Mouse (Mus musculus) ovary, postnatal 36 days (tissue): ENCODE data around the gene Gm5458.
"Not testable (repeated sequence)": the region's sequence is repeated elsewhere in the genome, so short reads cannot be mapped to it uniquely, and the experiment has no call there.

Experiments
- DNase-seq: peaks from one replicate; pipeline ENCODE4 v3.0.0; 2022; ENCODE audit warnings: low spot score, mixed read lengths

Gm5458 gene

GRCm38 (mm10) chr14:19602481-19602880 is at the start of gene Gm5458:
Gm5458 (minus strand) TSS chr14:19602581.
- not testable (repeated sequence) for DNase-seq

GRCm38 (mm10) chr14:19646232-19646631 is 43.9 kb upstream of the Gm5458 start:
- no peak for DNase-seq

GRCm38 (mm10) chr14:19584804-19585667 is 17.3 kb downstream of the Gm5458 start, which contains the start of gene Gm2237:
Gm2237 (minus strand) TSS chr14:19585135.
- peak; percentile 18 for DNase-seq

DNA sequence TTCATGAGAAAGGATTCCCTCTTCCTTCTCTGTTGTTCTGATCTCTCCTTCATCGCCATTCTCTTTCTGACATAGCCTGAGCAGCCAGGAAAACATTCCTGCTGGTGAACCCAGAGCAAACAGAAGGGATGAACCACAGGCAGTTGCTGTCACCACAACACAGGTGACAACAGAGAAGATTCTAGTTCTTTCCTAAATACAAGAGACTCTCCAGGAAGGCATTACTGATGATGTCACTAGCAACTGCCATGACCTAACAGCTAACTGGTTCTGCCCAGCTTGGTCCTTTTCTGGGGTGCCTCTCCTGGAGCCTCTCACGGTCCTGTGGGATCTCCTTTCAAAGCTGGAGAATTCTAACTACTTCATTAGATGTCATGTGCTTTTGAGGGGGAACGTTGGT is 52.5 kb downstream of the Gm5458 start, which contains the start of gene Gm2244:
TSS of gene Gm2244 (minus strand) at position 101 of the 400 bp plus-strand sequence.
- not testable (repeated sequence) for DNase-seq
